Mouse (Mus musculus): Measurements from ENCODE around the gene Abcc5. TPM values are rescaled to one million over a fixed set of nuclear protein-coding genes. Genes with fewer than 3 reads are reported as not detected.

Gene Abcc5
- polyA plus RNA-seq, 1 experiment from 2014 or later = 81.7 TPM

GRCm38 (mm10) chr16:20334918-20335317, 91.3 kb downstream of the Abcc5 start:
- peaks cover 24% of the 10 kb centered on the region for H3K36me3 ChIP-seq (ENCODE audit: control insufficient read depth, insufficient read depth, low read length)
- H3K4me1 ChIP-seq (ENCODE audit: control insufficient read depth, insufficient read depth, low read length) = peaks cover 5% of the 10 kb centered on the region; the same call in 1 of the 2 replicates
- WGBS = 95% methylated on average over 8 of the region's 8 CpGs

GRCm38 (mm10) chr16:20328306-20328705, 97.9 kb downstream of the Abcc5 start:
- ATAC-seq (ENCODE audit: insufficient number of reproducible peaks, insufficient read depth, low FRiP score, low read depth) = no peak
- WGBS = 89% methylated on average over 5 of the region's 5 CpGs
- no peaks in the 10 kb centered on the region for H3K9me3 ChIP-seq (ENCODE audit: control insufficient read depth, low read depth, low read length)
- no peak overlapping the region for H3K9ac ChIP-seq (replicated peaks; ENCODE audit: low read depth, low read length)
- no peak overlapping the region for H3K4me2 ChIP-seq (replicated peaks; ENCODE audit: low read depth, low read length)
- H3K4me3 ChIP-seq (ENCODE audit: low read depth, low read length) = no peak overlapping the region
- H3K4me1 ChIP-seq (ENCODE audit: control insufficient read depth, insufficient read depth, low read length) = peaks cover 5% of the 10 kb centered on the region; the same call in 1 of the 2 replicates
- H3K36me3 ChIP-seq (ENCODE audit: control insufficient read depth, insufficient read depth, low read length) = peaks cover 2% of the 10 kb centered on the region
- no peak overlapping the region for H3K27ac ChIP-seq (ENCODE audit: low read length)
- H3K27me3 ChIP-seq (ENCODE audit: control insufficient read depth, insufficient read depth, low read length) = no peaks in the 10 kb centered on the region

More at GRCm38 (mm10) chr16:20334918-20335317, 91.3 kb downstream of the Abcc5 start:
- H3K4me3 ChIP-seq (ENCODE audit: low read depth, low read length) = no peak overlapping the region
- no peak for ATAC-seq (ENCODE audit: insufficient number of reproducible peaks, insufficient read depth, low FRiP score, low read depth)
- H3K9ac ChIP-seq (replicated peaks; ENCODE audit: low read depth, low read length) = no peak overlapping the region
- no peaks in the 10 kb centered on the region for H3K27me3 ChIP-seq (ENCODE audit: control insufficient read depth, insufficient read depth, low read length)
- no peaks in the 10 kb centered on the region for H3K9me3 ChIP-seq (ENCODE audit: control insufficient read depth, low read depth, low read length)
- H3K4me2 ChIP-seq (replicated peaks; ENCODE audit: low read depth, low read length) = no peak overlapping the region
- no peak overlapping the region for H3K27ac ChIP-seq (ENCODE audit: low read length)

GRCm38 (mm10) chr16:20325286-20325685, 100.9 kb downstream of the Abcc5 start, which contains the start of gene Cyp2ab1:
Gene Cyp2ab1, minus strand, starts transcription at chr16:20325404.
- Histone ChIP-seq H3K27me3 (ENCODE audit: control insufficient read depth, insufficient read depth, low read length) (no peaks in the 10 kb centered on the region), H3K27ac (ENCODE audit: low read length) (no peak within 1 kb of the TSS), H3K4me2 (replicated peaks; ENCODE audit: low read depth, low read length) (no peak within 1 kb of the TSS), H3K4me3 (ENCODE audit: low read depth, low read length) (no peak within 1 kb of the TSS), H3K36me3 (ENCODE audit: control insufficient read depth, insufficient read depth, low read length) (no peaks in the 10 kb centered on the region), H3K4me1 (ENCODE audit: control insufficient read depth, insufficient read depth, low read length) (no peaks in the 10 kb centered on the region), H3K9me3 (ENCODE audit: control insufficient read depth, low read depth, low read length) (no peaks in the 10 kb centered on the region), H3K9ac (replicated peaks; ENCODE audit: low read depth, low read length) (no peak within 1 kb of the TSS)
- 62% methylated on average over 5 of the region's 5 CpGs for WGBS
- no peak for ATAC-seq (ENCODE audit: insufficient number of reproducible peaks, insufficient read depth, low FRiP score, low read depth)

DNA sequence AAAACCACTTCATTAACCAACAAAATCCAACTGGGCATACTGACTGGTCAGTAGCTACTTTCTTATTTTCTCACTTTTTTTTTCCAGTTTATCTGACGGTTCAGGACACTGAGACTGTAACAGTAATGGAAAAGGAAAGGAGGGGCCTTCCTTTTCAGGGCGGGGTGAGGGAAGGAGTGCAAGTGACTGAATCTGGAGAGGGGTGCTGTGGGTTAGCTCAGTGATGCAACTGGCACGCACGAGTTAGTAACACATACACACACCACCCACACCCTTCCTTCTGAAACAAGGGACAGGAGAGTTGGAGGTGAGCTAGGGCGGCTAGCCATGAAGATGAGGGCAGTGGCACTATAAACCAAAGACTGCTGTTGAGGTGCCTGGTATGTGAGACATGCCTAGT, 102.3 kb downstream of the Abcc5 start:
- Histone ChIP-seq H3K27me3 (ENCODE audit: control insufficient read depth, insufficient read depth, low read length) (no peaks in the 10 kb centered on the region), H3K9ac (replicated peaks; ENCODE audit: low read depth, low read length) (no peak overlapping the region), H3K4me3 (ENCODE audit: low read depth, low read length) (no peak overlapping the region), H3K36me3 (ENCODE audit: control insufficient read depth, insufficient read depth, low read length) (no peaks in the 10 kb centered on the region), H3K4me1 (ENCODE audit: control insufficient read depth, insufficient read depth, low read length) (no peaks in the 10 kb centered on the region), H3K27ac (ENCODE audit: low read length) (no peak overlapping the region), H3K9me3 (ENCODE audit: control insufficient read depth, low read depth, low read length) (no peaks in the 10 kb centered on the region), H3K4me2 (replicated peaks; ENCODE audit: low read depth, low read length) (no peak overlapping the region)
- 64% methylated on average over 5 of the region's 5 CpGs for WGBS
- ATAC-seq (ENCODE audit: insufficient number of reproducible peaks, insufficient read depth, low FRiP score, low read depth) = no peak

DNA sequence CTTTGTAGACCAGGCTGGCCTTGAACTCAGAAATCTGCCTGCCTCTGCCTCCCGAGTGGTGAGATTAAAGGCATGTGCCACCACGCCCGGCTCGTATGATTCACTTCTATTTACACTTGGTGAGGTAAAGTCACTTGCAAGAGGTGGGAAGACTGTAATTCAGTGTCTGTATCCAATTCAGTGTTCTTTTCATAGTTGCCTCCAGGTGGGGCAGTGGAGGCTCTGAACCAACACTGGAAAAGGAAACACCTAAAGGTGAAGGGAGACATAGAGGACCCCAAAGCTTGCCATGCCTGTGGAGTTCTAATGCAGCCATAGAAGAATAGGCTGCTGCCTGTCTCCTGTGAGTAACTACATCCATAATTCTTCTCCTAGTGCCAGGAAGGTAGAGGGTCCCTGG, 103.9 kb downstream of the Abcc5 start:
- Histone ChIP-seq H3K9ac (replicated peaks; ENCODE audit: low read depth, low read length) (no peak overlapping the region), H3K9me3 (ENCODE audit: control insufficient read depth, low read depth, low read length) (no peaks in the 10 kb centered on the region), H3K4me3 (ENCODE audit: low read depth, low read length) (no peak overlapping the region), H3K4me2 (replicated peaks; ENCODE audit: low read depth, low read length) (no peak overlapping the region), H3K4me1 (ENCODE audit: control insufficient read depth, insufficient read depth, low read length) (no peaks in the 10 kb centered on the region), H3K27me3 (ENCODE audit: control insufficient read depth, insufficient read depth, low read length) (no peaks in the 10 kb centered on the region), H3K27ac (ENCODE audit: low read length) (no peak overlapping the region), H3K36me3 (ENCODE audit: control insufficient read depth, insufficient read depth, low read length) (no peaks in the 10 kb centered on the region)
- WGBS = 83% methylated on average over 4 of the region's 4 CpGs
- ATAC-seq (ENCODE audit: insufficient number of reproducible peaks, insufficient read depth, low FRiP score, low read depth) = no peak

DNA sequence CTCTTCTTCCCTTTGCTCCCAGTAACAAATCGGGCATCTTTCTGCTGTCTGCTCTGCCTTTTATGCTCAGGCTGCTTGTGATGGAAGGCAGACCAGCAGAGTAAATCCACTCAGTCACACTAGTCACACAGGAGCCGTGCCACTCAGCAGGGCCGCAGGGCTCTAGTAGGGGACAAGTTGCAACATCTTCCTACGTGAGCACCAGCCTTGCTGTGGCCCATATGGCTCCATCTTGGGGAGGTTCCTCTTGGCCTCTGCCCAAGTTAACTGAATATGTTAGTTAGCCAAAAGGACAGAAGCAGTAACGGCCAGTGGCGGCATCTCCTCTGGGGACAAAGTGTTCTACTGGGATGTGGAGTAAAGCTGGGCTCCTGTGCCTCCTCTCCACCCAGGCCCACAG, 109.4 kb downstream of the Abcc5 start:
- H3K4me2 ChIP-seq (replicated peaks; ENCODE audit: low read depth, low read length) = no peak overlapping the region
- 85% methylated on average over 6 of the region's 6 CpGs for WGBS
- H3K36me3 ChIP-seq (ENCODE audit: control insufficient read depth, insufficient read depth, low read length) = no peaks in the 10 kb centered on the region
- no peak overlapping the region for H3K27ac ChIP-seq (ENCODE audit: low read length)
- H3K27me3 ChIP-seq (ENCODE audit: control insufficient read depth, insufficient read depth, low read length) = no peaks in the 10 kb centered on the region
- no peak for ATAC-seq (ENCODE audit: insufficient number of reproducible peaks, insufficient read depth, low FRiP score, low read depth)
- H3K9me3 ChIP-seq (ENCODE audit: control insufficient read depth, low read depth, low read length) = no peaks in the 10 kb centered on the region
- no peaks in the 10 kb centered on the region for H3K4me1 ChIP-seq (ENCODE audit: control insufficient read depth, insufficient read depth, low read length)
- no peak overlapping the region for H3K4me3 ChIP-seq (ENCODE audit: low read depth, low read length)
- H3K9ac ChIP-seq (replicated peaks; ENCODE audit: low read depth, low read length) = no peak overlapping the region

DNA sequence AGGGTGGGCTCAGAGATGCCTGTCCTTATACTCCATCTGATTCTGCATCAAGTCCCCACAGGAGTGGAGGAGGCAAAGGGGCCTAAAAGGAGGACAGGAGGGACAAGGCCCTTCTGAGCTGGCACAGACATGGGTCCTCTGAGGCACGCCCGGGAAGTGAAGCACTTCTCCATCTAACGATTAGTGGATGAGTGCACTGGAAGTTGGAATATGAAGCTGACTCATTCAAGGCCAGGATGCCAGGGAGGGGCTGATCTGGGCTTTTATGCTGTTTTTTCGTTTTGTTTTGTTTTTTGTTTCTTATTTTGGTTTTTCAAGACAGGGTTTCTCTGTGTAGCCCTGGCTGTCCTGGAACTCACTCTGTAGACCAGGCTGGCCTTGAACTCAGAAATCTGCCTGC, 110.9 kb downstream of the Abcc5 start:
- no peaks in the 10 kb centered on the region for H3K36me3 ChIP-seq (ENCODE audit: control insufficient read depth, insufficient read depth, low read length)
- no peak overlapping the region for H3K27ac ChIP-seq (ENCODE audit: low read length)
- H3K9ac ChIP-seq (replicated peaks; ENCODE audit: low read depth, low read length) = no peak overlapping the region
- ATAC-seq (ENCODE audit: insufficient number of reproducible peaks, insufficient read depth, low FRiP score, low read depth) = no peak
- no peaks in the 10 kb centered on the region for H3K4me1 ChIP-seq (ENCODE audit: control insufficient read depth, insufficient read depth, low read length)
- H3K27me3 ChIP-seq (ENCODE audit: control insufficient read depth, insufficient read depth, low read length) = no peaks in the 10 kb centered on the region
- no peak overlapping the region for H3K4me2 ChIP-seq (replicated peaks; ENCODE audit: low read depth, low read length)
- 84% methylated on average over 4 of the region's 4 CpGs for WGBS
- H3K9me3 ChIP-seq (ENCODE audit: control insufficient read depth, low read depth, low read length) = no peaks in the 10 kb centered on the region
- no peak overlapping the region for H3K4me3 ChIP-seq (ENCODE audit: low read depth, low read length)

DNA sequence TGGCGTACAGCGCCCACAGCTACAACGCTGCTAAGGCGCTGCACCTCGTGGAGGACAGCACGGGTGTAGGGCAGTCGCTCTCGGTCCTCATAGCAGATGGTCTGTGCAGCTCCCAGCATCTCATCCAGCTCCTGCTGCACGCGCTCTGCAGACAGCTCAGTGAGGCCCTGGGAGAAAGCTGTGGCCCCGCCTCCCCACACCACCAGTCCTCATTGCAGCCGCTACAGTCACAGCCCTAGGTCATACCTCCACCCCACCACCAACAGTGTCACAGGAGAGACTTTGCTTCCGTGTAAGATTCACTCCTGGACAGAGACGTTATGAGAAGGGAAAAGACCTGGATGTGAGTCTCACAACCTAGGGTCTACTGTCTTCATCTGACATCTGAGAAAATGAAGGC, 113.9 kb downstream of the Abcc5 start:
- H3K27ac ChIP-seq (ENCODE audit: low read length) = no peak overlapping the region
- ATAC-seq (ENCODE audit: insufficient number of reproducible peaks, insufficient read depth, low FRiP score, low read depth) = no peak
- no peak overlapping the region for H3K4me3 ChIP-seq (ENCODE audit: low read depth, low read length)
- H3K9ac ChIP-seq (replicated peaks; ENCODE audit: low read depth, low read length) = no peak overlapping the region
- H3K27me3 ChIP-seq (ENCODE audit: control insufficient read depth, insufficient read depth, low read length) = no peaks in the 10 kb centered on the region
- no peaks in the 10 kb centered on the region for H3K4me1 ChIP-seq (ENCODE audit: control insufficient read depth, insufficient read depth, low read length)
- no peaks in the 10 kb centered on the region for H3K9me3 ChIP-seq (ENCODE audit: control insufficient read depth, low read depth, low read length)
- no peaks in the 10 kb centered on the region for H3K36me3 ChIP-seq (ENCODE audit: control insufficient read depth, insufficient read depth, low read length)
- H3K4me2 ChIP-seq (replicated peaks; ENCODE audit: low read depth, low read length) = no peak overlapping the region
- WGBS = 61% methylated on average over 14 of the region's 14 CpGs

Measured in stomach, embryonic 14.5 days (tissue).